ENCODE assay signal across 17 mouse cellular contexts in the genomic region with DNA sequence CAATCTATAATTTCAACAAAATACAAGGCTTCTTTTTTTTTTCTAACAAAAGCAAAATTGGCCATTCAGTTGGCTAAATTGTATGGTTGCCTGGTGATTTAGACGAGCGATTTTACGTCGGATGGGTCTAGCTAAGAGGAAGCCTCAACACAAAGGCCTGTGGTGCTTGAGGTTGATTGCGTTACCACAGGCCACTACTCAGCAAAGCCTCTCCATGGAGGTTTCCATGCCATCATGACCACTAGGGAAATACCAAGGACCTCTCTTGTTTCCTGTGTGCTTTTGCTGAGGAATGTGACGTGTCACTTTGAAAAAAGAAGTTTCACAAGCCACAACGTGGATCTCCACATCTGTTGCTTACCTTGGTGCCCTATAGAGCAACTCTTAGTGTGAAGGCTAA.
"Had no signal": no experiment of that assay in that cellular context is flagged by ENCODE, and none has a peak within 500 bp of the region (broad histone marks: within the 10 kb centered on the region; RNA-seq: fewer than 3 reads in every experiment).

No protein-coding gene starts in this region.

- H3K4me1 ChIP-seq: neural tube, embryonic 13.5 days had no signal

- H3K27me3 ChIP-seq: lung, embryonic 15.5 days had no signal

- DNase-seq: kidney, adult 18-20 months; kidney, adult 9 months; kidney, postnatal 14 days; kidney, postnatal 4 days; liver, postnatal 0 days; lung, postnatal 14 days; retina, postnatal 1 day; thymus, adult 18-20 months; thymus, postnatal 36 days had no signal

- H3K4me3 ChIP-seq: lung, embryonic 15.5 days; midbrain, embryonic 10.5 days; midbrain, embryonic 13.5 days; myocyte; neural tube, embryonic 13.5 days had no signal

- H3K36me3 ChIP-seq: lung, embryonic 15.5 days; midbrain, embryonic 10.5 days; midbrain, embryonic 13.5 days; neural tube, embryonic 13.5 days had no signal

- ATAC-seq: intestine, embryonic 16.5 days; liver, postnatal 0 days; midbrain, embryonic 13.5 days; midbrain, embryonic 16.5 days had no signal

- H3K9me3 ChIP-seq: lung, embryonic 15.5 days; neural tube, embryonic 13.5 days had no signal

- H3K27ac ChIP-seq: liver, embryonic 14.5 days; lung, embryonic 15.5 days; midbrain, embryonic 10.5 days; midbrain, embryonic 13.5 days; neural tube, embryonic 13.5 days had no signal
